ENCODE assay signal across 22 mouse cellular contexts in the genomic region with DNA sequence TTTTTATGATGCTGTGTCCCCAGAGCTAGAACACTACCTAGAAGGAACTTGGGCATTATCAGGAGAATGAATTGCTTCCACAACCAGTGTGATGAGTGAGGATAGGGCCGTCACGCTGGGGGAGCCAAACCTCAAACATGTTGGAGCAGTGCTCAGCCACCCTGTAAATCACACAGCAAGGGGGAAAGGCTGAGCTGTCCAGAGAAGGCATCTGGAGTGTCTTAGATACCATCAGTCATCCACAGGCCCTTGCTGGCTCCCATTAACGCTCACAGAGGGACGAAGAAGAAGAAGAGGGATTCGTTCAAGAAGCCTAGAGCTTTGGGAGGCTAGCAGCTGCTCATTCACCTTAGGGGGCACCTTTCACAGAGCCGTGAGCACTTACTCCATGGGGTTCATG.
A peak's percentile ranks its signal among the peaks of the same experiment; 100 is the strongest.
DNase-seq lines count a peak whose midpoint lies in the region; TF ChIP-seq lines count a peak whose summit lies in the region.
"Had no signal": no experiment of that assay in that cellular context is flagged by ENCODE, and none has a peak within 500 bp of the region (broad histone marks: within the 10 kb centered on the region; RNA-seq: fewer than 3 reads in every experiment).

No protein-coding gene starts in this region.

- 68% methylated on average over 6 of the region's 6 CpGs for WGBS in heart, adult 2 months

- no peak overlapping the region for H3K27ac ChIP-seq in heart, adult 2 months
- H3K27ac ChIP-seq: embryonic facial prominence, embryonic 12.5 days; gastrocnemius, adult 2 months; heart, embryonic 15.5 days; hindbrain, embryonic 15.5 days had no signal

- TF ChIP-seq CTCF in heart, adult 2 months (IDR thresholded peaks at IDR 0.05) = no peak

- H3K36me3 ChIP-seq in heart, adult 2 months (ENCODE audit: control insufficient read depth, insufficient read depth, low read length) = peaks cover under 1% of the 10 kb centered on the region
- H3K36me3 ChIP-seq: embryonic facial prominence, embryonic 12.5 days; forebrain, embryonic 12.5 days; heart, embryonic 15.5 days had no signal

- intact Hi-C loops in heart, adult 2 months (cut with DNase I) = no loop called here

- TF ChIP-seq POLR2A in heart, adult 2 months (IDR thresholded peaks at IDR 0.05; ENCODE audit: insufficient read depth, low read depth, low read length) = no peak

- H3K4me1 ChIP-seq in heart, adult 2 months (ENCODE audit: control insufficient read depth, insufficient read depth, low read length) = peaks cover 1% of the 10 kb centered on the region; the same call in 1 of the 2 replicates

- no peaks in the 10 kb centered on the region for H3K27me3 ChIP-seq in heart, adult 2 months (ENCODE audit: control insufficient read depth, insufficient read depth, low read length)
- H3K27me3 ChIP-seq: CH12.LX; embryonic facial prominence, embryonic 12.5 days; forebrain, embryonic 12.5 days; heart, embryonic 15.5 days; hindbrain, embryonic 15.5 days; Patski had no signal

- TF ChIP-seq EP300 in heart, adult 2 months (IDR thresholded peaks at IDR 0.05; ENCODE audit: insufficient read depth, low read depth, low read length) = no peak

- no peak overlapping the region for H3K9ac ChIP-seq in heart, adult 2 months (ENCODE audit: low read depth, low read length)
- H3K9ac ChIP-seq: embryonic facial prominence, embryonic 12.5 days; forebrain, embryonic 12.5 days; forebrain, postnatal 0 days; heart, embryonic 15.5 days; hindbrain, embryonic 15.5 days had no signal

- H3K4me3 ChIP-seq in heart, adult 2 months = no peak overlapping the region
- H3K4me3 ChIP-seq: embryonic facial prominence, embryonic 12.5 days; forebrain, embryonic 12.5 days; gastrocnemius, adult 2 months; heart, embryonic 15.5 days; hindbrain, embryonic 15.5 days had no signal

- H3K79me2 ChIP-seq in heart, adult 2 months (replicated peaks; ENCODE audit: control insufficient read depth, insufficient read depth, low read length) = no peaks in the 10 kb centered on the region

- peak; percentile 74 for DNase-seq in heart, adult 11 months
- no peak for DNase-seq in heart, adult 2 months
- DNase-seq in embryo, embryonic 10 days (ENCODE audit: low spot score) = peak; percentile 66
- peak; percentile 28 for DNase-seq in embryo, embryonic 9.5 days (ENCODE audit: extremely low spot score)
- peak; percentile 50 for DNase-seq in neural tube, embryonic 10.5 days (ENCODE audit: extremely low spot score, low spot score)
- DNase-seq in cerebellum, postnatal 10 days = no peak
- DNase-seq in right cerebral cortex, postnatal 14 days = no peak
- no peak for DNase-seq in adrenal gland, postnatal 36 days
- DNase-seq: adrenal gland, postnatal 14 days; cerebellum, adult 18-20 months; cerebellum, postnatal 14 days; forebrain, postnatal 0 days; gastrocnemius, adult 2 months; gastrocnemius, postnatal 36 days; heart, adult 18-20 months; heart, postnatal 14 days had no signal

Comparison
In these comparisons a context has a peak if more than half of its experiments do, and no peak if none do; other contexts are left out.
1. DNase-seq: peak in heart, adult 11 months (single experiment), embryo, embryonic 10 days (single experiment), embryo, embryonic 9.5 days (single experiment) and neural tube, embryonic 10.5 days (single experiment); none in heart, adult 2 months (0 of 2), cerebellum, postnatal 10 days (0 of 2), right cerebral cortex, postnatal 14 days (single experiment) and adrenal gland, postnatal 36 days (0 of 2).